Mouse (Mus musculus): ENCODE measurements at regions not wholly inside any gene's neighbourhood (a gene's known extent, or its start where the extent isn't known, plus 50 kb on each side); places are given as distances from the start of the nearest gene placed in this dataset.

- no peaks in the 10 kb centered on the region for H3K36me3 ChIP-seq (ENCODE audit: control insufficient read depth, insufficient read depth, low read length)
- H3K4me1 ChIP-seq (ENCODE audit: control insufficient read depth, insufficient read depth, low read length): no peaks in the 10 kb centered on the region
- H3K9me3 ChIP-seq (replicated peaks; ENCODE audit: control insufficient read depth, low read length): no peaks in the 10 kb centered on the region
- no peak overlapping the region for H3K4me3 ChIP-seq (ENCODE audit: low read depth, low read length)
- 72% methylated on average over 8 of the region's 8 CpGs for WGBS
- DNase-seq (ENCODE audit: low spot score): no peak
- H3K27ac ChIP-seq (ENCODE audit: low read depth, low read length): no peak overlapping the region
- H3K4me2 ChIP-seq (ENCODE audit: low read length): no peak overlapping the region
- no peak for ATAC-seq
- H3K27me3 ChIP-seq (replicated peaks; ENCODE audit: control insufficient read depth, insufficient read depth, low read length): no peaks in the 10 kb centered on the region
- no peak overlapping the region for H3K9ac ChIP-seq (ENCODE audit: low read length)
These were observed 148.7 kb downstream of the Pten start for GRCm38 (mm10) chr19:32905901-32906431.

GRCm38 (mm10) chr19:32906820-32907219 is 149.5 kb downstream of the Pten start:
- ATAC-seq (no peak), DNase-seq (ENCODE audit: low spot score) (no peak)
- Histone ChIP-seq H3K4me1 (ENCODE audit: control insufficient read depth, insufficient read depth, low read length) (no peaks in the 10 kb centered on the region), H3K9me3 (replicated peaks; ENCODE audit: control insufficient read depth, low read length) (no peaks in the 10 kb centered on the region), H3K4me2 (ENCODE audit: low read length) (no peak overlapping the region), H3K9ac (ENCODE audit: low read length) (no peak overlapping the region), H3K4me3 (ENCODE audit: low read depth, low read length) (no peak overlapping the region), H3K27me3 (replicated peaks; ENCODE audit: control insufficient read depth, insufficient read depth, low read length) (no peaks in the 10 kb centered on the region), H3K36me3 (ENCODE audit: control insufficient read depth, insufficient read depth, low read length) (no peaks in the 10 kb centered on the region), H3K27ac (ENCODE audit: low read depth, low read length) (no peak overlapping the region)
- 81% methylated on average over 5 of the region's 5 CpGs for WGBS

- H3K27ac ChIP-seq (ENCODE audit: low read depth, low read length): no peak overlapping the region
- no peak overlapping the region for H3K4me2 ChIP-seq (ENCODE audit: low read length)
- 41% methylated on average over 4 of the region's 4 CpGs for WGBS
- H3K36me3 ChIP-seq (ENCODE audit: control insufficient read depth, insufficient read depth, low read length): no peaks in the 10 kb centered on the region
- no peak for DNase-seq (ENCODE audit: low spot score)
- no peaks in the 10 kb centered on the region for H3K4me1 ChIP-seq (ENCODE audit: control insufficient read depth, insufficient read depth, low read length)
- H3K4me3 ChIP-seq (ENCODE audit: low read depth, low read length): no peak overlapping the region
- H3K27me3 ChIP-seq (replicated peaks; ENCODE audit: control insufficient read depth, insufficient read depth, low read length): no peaks in the 10 kb centered on the region
- no peak for ATAC-seq
- H3K9ac ChIP-seq (ENCODE audit: low read length): no peak overlapping the region
- no peaks in the 10 kb centered on the region for H3K9me3 ChIP-seq (replicated peaks; ENCODE audit: control insufficient read depth, low read length)
These were observed 152.8 kb downstream of the Pten start for GRCm38 (mm10) chr19:32910050-32910462.

GRCm38 (mm10) chr19:32912323-32912722 is 155.0 kb downstream of the Pten start:
- no peak overlapping the region for H3K9ac ChIP-seq (ENCODE audit: low read length)
- H3K27me3 ChIP-seq (replicated peaks; ENCODE audit: control insufficient read depth, insufficient read depth, low read length): no peaks in the 10 kb centered on the region
- no peak overlapping the region for H3K4me2 ChIP-seq (ENCODE audit: low read length)
- no peak overlapping the region for H3K27ac ChIP-seq (ENCODE audit: low read depth, low read length)
- WGBS: 86% methylated on average over 3 of the region's 3 CpGs
- no peaks in the 10 kb centered on the region for H3K36me3 ChIP-seq (ENCODE audit: control insufficient read depth, insufficient read depth, low read length)
- ATAC-seq: no peak
- no peak overlapping the region for H3K4me3 ChIP-seq (ENCODE audit: low read depth, low read length)
- no peak for DNase-seq (ENCODE audit: low spot score)
- no peaks in the 10 kb centered on the region for H3K4me1 ChIP-seq (ENCODE audit: control insufficient read depth, insufficient read depth, low read length)
- H3K9me3 ChIP-seq (replicated peaks; ENCODE audit: control insufficient read depth, low read length): no peaks in the 10 kb centered on the region

- Histone ChIP-seq H3K4me3 (ENCODE audit: low read depth, low read length) (no peak overlapping the region), H3K27me3 (replicated peaks; ENCODE audit: control insufficient read depth, insufficient read depth, low read length) (no peaks in the 10 kb centered on the region), H3K36me3 (ENCODE audit: control insufficient read depth, insufficient read depth, low read length) (no peaks in the 10 kb centered on the region), H3K9me3 (replicated peaks; ENCODE audit: control insufficient read depth, low read length) (no peaks in the 10 kb centered on the region), H3K4me2 (ENCODE audit: low read length) (no peak overlapping the region), H3K4me1 (ENCODE audit: control insufficient read depth, insufficient read depth, low read length) (no peaks in the 10 kb centered on the region), H3K9ac (ENCODE audit: low read length) (no peak overlapping the region), H3K27ac (ENCODE audit: low read depth, low read length) (no peak overlapping the region)
- no peak for ATAC-seq
- 94% methylated on average over 8 of the region's 8 CpGs for WGBS
- no peak for DNase-seq (ENCODE audit: low spot score)
These were observed 159.4 kb downstream of the Pten start for GRCm38 (mm10) chr19:32916507-32917280.

GRCm38 (mm10) chr19:32921021-32921420 is 163.7 kb downstream of the Pten start:
- H3K27me3 ChIP-seq (replicated peaks; ENCODE audit: control insufficient read depth, insufficient read depth, low read length): no peaks in the 10 kb centered on the region
- no peak overlapping the region for H3K4me2 ChIP-seq (ENCODE audit: low read length)
- no peaks in the 10 kb centered on the region for H3K36me3 ChIP-seq (ENCODE audit: control insufficient read depth, insufficient read depth, low read length)
- WGBS: 80% methylated on average over 3 of the region's 3 CpGs
- H3K4me3 ChIP-seq (ENCODE audit: low read depth, low read length): no peak overlapping the region
- no peaks in the 10 kb centered on the region for H3K9me3 ChIP-seq (replicated peaks; ENCODE audit: control insufficient read depth, low read length)
- H3K27ac ChIP-seq (ENCODE audit: low read depth, low read length): no peak overlapping the region
- no peak for DNase-seq (ENCODE audit: low spot score)
- ATAC-seq: no peak
- H3K9ac ChIP-seq (ENCODE audit: low read length): no peak overlapping the region
- no peaks in the 10 kb centered on the region for H3K4me1 ChIP-seq (ENCODE audit: control insufficient read depth, insufficient read depth, low read length)

- no peak overlapping the region for H3K9ac ChIP-seq (ENCODE audit: low read length)
- H3K9me3 ChIP-seq (replicated peaks; ENCODE audit: control insufficient read depth, low read length): no peaks in the 10 kb centered on the region
- no peaks in the 10 kb centered on the region for H3K27me3 ChIP-seq (replicated peaks; ENCODE audit: control insufficient read depth, insufficient read depth, low read length)
- H3K4me2 ChIP-seq (ENCODE audit: low read length): no peak overlapping the region
- no peaks in the 10 kb centered on the region for H3K4me1 ChIP-seq (ENCODE audit: control insufficient read depth, insufficient read depth, low read length)
- no peaks in the 10 kb centered on the region for H3K36me3 ChIP-seq (ENCODE audit: control insufficient read depth, insufficient read depth, low read length)
- WGBS: 80% methylated on average over 3 of the region's 3 CpGs
- ATAC-seq: no peak
- H3K4me3 ChIP-seq (ENCODE audit: low read depth, low read length): no peak overlapping the region
- no peak overlapping the region for H3K27ac ChIP-seq (ENCODE audit: low read depth, low read length)
- DNase-seq (ENCODE audit: low spot score): no peak
These were observed 166.6 kb downstream of the Pten start for GRCm38 (mm10) chr19:32923911-32924310.

- no peak overlapping the region for H3K9ac ChIP-seq (ENCODE audit: low read length)
- H3K4me3 ChIP-seq (ENCODE audit: low read depth, low read length): no peak overlapping the region
- ATAC-seq (no peak), DNase-seq (ENCODE audit: low spot score) (no peak)
- no peaks in the 10 kb centered on the region for H3K27me3 ChIP-seq (replicated peaks; ENCODE audit: control insufficient read depth, insufficient read depth, low read length)
- no peak overlapping the region for H3K4me2 ChIP-seq (ENCODE audit: low read length)
- 83% methylated on average over 6 of the region's 6 CpGs for WGBS
- H3K4me1 ChIP-seq (ENCODE audit: control insufficient read depth, insufficient read depth, low read length): no peaks in the 10 kb centered on the region
- no peak overlapping the region for H3K27ac ChIP-seq (ENCODE audit: low read depth, low read length)
- H3K36me3 ChIP-seq (ENCODE audit: control insufficient read depth, insufficient read depth, low read length): no peaks in the 10 kb centered on the region
- no peaks in the 10 kb centered on the region for H3K9me3 ChIP-seq (replicated peaks; ENCODE audit: control insufficient read depth, low read length)
These were observed 168.6 kb downstream of the Pten start for GRCm38 (mm10) chr19:32925628-32926505.

- Histone ChIP-seq H3K4me2 (ENCODE audit: low read length) (no peak overlapping the region), H3K9ac (ENCODE audit: low read length) (no peak overlapping the region), H3K27me3 (replicated peaks; ENCODE audit: control insufficient read depth, insufficient read depth, low read length) (no peaks in the 10 kb centered on the region), H3K9me3 (replicated peaks; ENCODE audit: control insufficient read depth, low read length) (no peaks in the 10 kb centered on the region), H3K27ac (ENCODE audit: low read depth, low read length) (no peak overlapping the region), H3K4me3 (ENCODE audit: low read depth, low read length) (no peak overlapping the region), H3K4me1 (ENCODE audit: control insufficient read depth, insufficient read depth, low read length) (no peaks in the 10 kb centered on the region), H3K36me3 (ENCODE audit: control insufficient read depth, insufficient read depth, low read length) (no peaks in the 10 kb centered on the region)
- no peak for DNase-seq (ENCODE audit: low spot score)
- WGBS: 70% methylated on average over 4 of the region's 4 CpGs
- ATAC-seq: no peak
These were observed 169.3 kb downstream of the Pten start for GRCm38 (mm10) chr19:32926571-32926970.
